Mouse (Mus musculus) cerebellum, adult 2 months (tissue): Measurements from ENCODE around the gene Hamp2.

Experiments used
- CTCF ChIP-seq: fragments of 200-500 bp; IDR thresholded peaks from 2 replicates; pipeline ENCODE4 v1.5.1; 2011; ENCODE audit warnings: low read depth, mild to moderate bottlenecking, control low read depth, low read length, moderate library complexity, borderline replicate concordance; ENCODE audit not compliant: insufficient read depth
- POLR2A ChIP-seq: fragments of 200-500 bp; IDR thresholded peaks from 2 replicates; pipeline ENCODE4 v1.6.1; 2011; ENCODE audit warnings: low read length, control low read depth, borderline replicate concordance; ENCODE audit not compliant: insufficient read depth

DNA sequence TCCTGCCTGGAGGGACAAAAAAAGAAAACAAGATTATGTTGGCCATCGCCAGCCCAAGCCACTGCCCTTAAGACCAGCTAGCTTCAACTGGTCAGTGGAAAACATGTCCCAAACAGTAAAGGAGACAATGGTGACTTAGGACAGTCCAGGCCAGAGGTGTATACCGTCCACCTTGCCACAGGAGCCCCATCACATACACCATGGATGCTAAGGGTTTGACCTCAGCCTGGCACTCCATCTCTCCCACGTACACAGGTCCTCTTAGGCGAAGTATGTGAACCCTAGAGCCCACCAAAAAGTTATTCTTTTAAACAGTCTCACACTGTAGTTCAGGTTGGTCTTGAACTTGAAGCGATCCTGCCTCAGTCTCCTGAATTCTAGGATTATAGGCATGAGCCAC is 38.4 kb upstream of the Hamp2 start:
- TF ChIP-seq POLR2A (no peak), CTCF (no peak)
